ENCODE assay signal across 8 mouse cellular contexts in genomic region chr17:24307500-24307899, GRCm38 (mm10). TPM values are rescaled to one million over a fixed set of nuclear protein-coding genes. Genes with fewer than 3 reads are reported as not detected.
DNase-seq lines count a peak whose midpoint lies in the region; ATAC-seq and TF ChIP-seq lines count a peak whose summit lies in the region.
"Had no signal": no experiment of that assay in that cellular context is flagged by ENCODE, and none has a peak within 500 bp of the region (broad histone marks: within the 10 kb centered on the region; RNA-seq: fewer than 3 reads in every experiment).

No protein-coding gene starts in this region.

- H3K4me2 ChIP-seq in liver, embryonic 11.5 days = no peak overlapping the region
- no peak overlapping the region for H3K4me2 ChIP-seq in lung, embryonic 14.5 days
- H3K4me2 ChIP-seq: midbrain, embryonic 12.5 days had no signal

- no peaks in the 10 kb centered on the region for H3K36me3 ChIP-seq in liver, embryonic 11.5 days (ENCODE audit: control insufficient read depth, insufficient read depth, low read length)
- H3K36me3 ChIP-seq in lung, embryonic 14.5 days (ENCODE audit: insufficient read depth) = no peaks in the 10 kb centered on the region
- H3K36me3 ChIP-seq: midbrain, embryonic 12.5 days had no signal

- no peaks in the 10 kb centered on the region for H3K9me3 ChIP-seq in liver, embryonic 11.5 days (ENCODE audit: control insufficient read depth, low read length)
- no peaks in the 10 kb centered on the region for H3K9me3 ChIP-seq in lung, embryonic 14.5 days (ENCODE audit: low read depth, low read length)
- H3K9me3 ChIP-seq: midbrain, embryonic 12.5 days had no signal

- ATAC-seq in liver, embryonic 11.5 days (replicated peaks; ENCODE audit: low FRiP score) = no peak
- no peak for ATAC-seq in lung, embryonic 14.5 days (ENCODE audit: insufficient read depth)

- H3K27ac ChIP-seq in liver, embryonic 11.5 days (ENCODE audit: low read depth, low read length) = no peak overlapping the region
- no peak overlapping the region for H3K27ac ChIP-seq in lung, embryonic 14.5 days (ENCODE audit: low read depth)
- H3K27ac ChIP-seq: midbrain, embryonic 12.5 days had no signal

- H3K4me3 ChIP-seq in liver, embryonic 11.5 days (ENCODE audit: low read depth, low read length) = no peak overlapping the region
- no peak overlapping the region for H3K4me3 ChIP-seq in lung, embryonic 14.5 days (ENCODE audit: low read depth, low read length)
- H3K4me3 ChIP-seq: midbrain, embryonic 12.5 days had no signal

- peak; percentile 51 for TF ChIP-seq CTCF in lung, embryonic 14.5 days (IDR thresholded peaks at IDR 0.05; ENCODE audit: low read depth)

- DNase-seq in liver (peak; percentile 47), MEL-GATA-1-ER (ENCODE audit: extremely low read depth, low read depth) (peak; percentile 35)
- DNase-seq in liver, embryonic 11.5 days (ENCODE audit: low spot score) = no peak
- DNase-seq in adrenal gland, postnatal 25 days = peak; percentile 47
- DNase-seq in fibroblast of lung, adult 2 months (ENCODE audit: low read depth) = peak; percentile 5
- peak; percentile 13 for DNase-seq in lung, embryonic 14.5 days
- DNase-seq in thymus, postnatal 36 days = peak; percentile 31 to 38

- H3K4me1 ChIP-seq in liver, embryonic 11.5 days (replicated peaks; ENCODE audit: control insufficient read depth, insufficient read depth, low read length) = no peaks in the 10 kb centered on the region
- no peaks in the 10 kb centered on the region for H3K4me1 ChIP-seq in lung, embryonic 14.5 days (ENCODE audit: insufficient read depth)
- H3K4me1 ChIP-seq: midbrain, embryonic 12.5 days had no signal

- H3K27me3 ChIP-seq in liver, embryonic 11.5 days (replicated peaks; ENCODE audit: control insufficient read depth, insufficient read depth, low read length) = no peaks in the 10 kb centered on the region
- H3K27me3 ChIP-seq in lung, embryonic 14.5 days (ENCODE audit: insufficient read depth, low read length) = no peaks in the 10 kb centered on the region
- H3K27me3 ChIP-seq: midbrain, embryonic 12.5 days had no signal

- 28% methylated on average over 4 of the region's 4 CpGs for WGBS in liver, embryonic 11.5 days
- 48% methylated on average over 4 of the region's 4 CpGs for WGBS in lung, embryonic 14.5 days

- no peak overlapping the region for H3K9ac ChIP-seq in liver, embryonic 11.5 days (ENCODE audit: low read depth, low read length)
- H3K9ac ChIP-seq in lung, embryonic 14.5 days = no peak overlapping the region
- H3K9ac ChIP-seq: midbrain, embryonic 12.5 days had no signal

RNA-seq across cellular contexts. Expression of gene Abca17, which starts 43.4 kb away (rescaled TPM):
- polyA plus RNA-seq in liver, embryonic 11.5 days (2014; fragmentation: Nextera tagmentation; extraction: Ambion mirVana) = 0.19 TPM in 1 of 2 replicates, not detected in the other
- total RNA-seq in adrenal gland, postnatal 25 days (2021) = 0.12 TPM in 1 of 2 replicates, not detected in the other
- polyA plus RNA-seq in lung, embryonic 14.5 days (2014; fragmentation: Nextera tagmentation; extraction: Ambion mirVana) = not detected in 2 replicates
- polyA plus RNA-seq: midbrain, embryonic 12.5 days had no signal

RNA-seq across cellular contexts. Expression of gene Abca3, which starts 44.2 kb away (rescaled TPM):
- polyA plus RNA-seq in liver, embryonic 11.5 days (2014; fragmentation: Nextera tagmentation; extraction: Ambion mirVana) = 30.4 and 30.7 TPM in 2 replicates
- total RNA-seq in adrenal gland, postnatal 25 days (2021) = 23.8 and 28.1 TPM in 2 replicates
- 16.2 and 17.4 TPM in 2 replicates for polyA plus RNA-seq in lung, embryonic 14.5 days (2014; fragmentation: Nextera tagmentation; extraction: Ambion mirVana)

RNA-seq across cellular contexts. Expression of gene Ccnf, which starts 56.2 kb away (rescaled TPM):
- polyA plus RNA-seq in liver, embryonic 11.5 days (2014; fragmentation: Nextera tagmentation; extraction: Ambion mirVana) = 95.6 and 107 TPM in 2 replicates
- 8.3 and 9.6 TPM in 2 replicates for total RNA-seq in adrenal gland, postnatal 25 days (2021)
- polyA plus RNA-seq in lung, embryonic 14.5 days (2014; fragmentation: Nextera tagmentation; extraction: Ambion mirVana) = 79.3 and 81.1 TPM in 2 replicates
